Mouse (Mus musculus): ENCODE measurements around the gene Flii. TPM values are rescaled to one million over a fixed set of nuclear protein-coding genes. Genes with fewer than 3 reads are reported as not detected.

Gene Flii
- polyA plus RNA-seq, 1 experiment from 2014 or later: 68.3 TPM

- 96% methylated on average over 13 of the region's 13 CpGs for WGBS
- Histone ChIP-seq H3K4me1 (no peaks in the 10 kb centered on the region), H3K4me3 (replicated peaks) (no peak overlapping the region), H3K9me3 (replicated peaks) (no peaks in the 10 kb centered on the region), H3K27me3 (replicated peaks) (no peaks in the 10 kb centered on the region), H3K27ac (replicated peaks) (no peak overlapping the region), H3K9ac (replicated peaks) (no peak overlapping the region), H3K36me3 (peaks cover 100% of the 10 kb centered on the region), H3K4me2 (no peak overlapping the region)
- no peak for ATAC-seq (ENCODE audit: low FRiP score)
Observed at GRCm38 (mm10) chr11:60712639-60713255, 14.3 kb downstream of the Flii start.

GRCm38 (mm10) chr11:60712040-60712439, 15.0 kb downstream of the Flii start:
- H3K27me3 ChIP-seq (replicated peaks): no peaks in the 10 kb centered on the region
- ATAC-seq (ENCODE audit: low FRiP score): no peak
- no peak overlapping the region for H3K4me3 ChIP-seq (replicated peaks)
- H3K4me1 ChIP-seq: no peaks in the 10 kb centered on the region
- H3K9ac ChIP-seq (replicated peaks): no peak overlapping the region
- no peaks in the 10 kb centered on the region for H3K9me3 ChIP-seq (replicated peaks)
- H3K27ac ChIP-seq (replicated peaks): no peak overlapping the region
- no peak overlapping the region for H3K4me2 ChIP-seq
- WGBS: 96% methylated on average over 18 of the region's 18 CpGs
- H3K36me3 ChIP-seq: peaks cover 100% of the 10 kb centered on the region

DNA sequence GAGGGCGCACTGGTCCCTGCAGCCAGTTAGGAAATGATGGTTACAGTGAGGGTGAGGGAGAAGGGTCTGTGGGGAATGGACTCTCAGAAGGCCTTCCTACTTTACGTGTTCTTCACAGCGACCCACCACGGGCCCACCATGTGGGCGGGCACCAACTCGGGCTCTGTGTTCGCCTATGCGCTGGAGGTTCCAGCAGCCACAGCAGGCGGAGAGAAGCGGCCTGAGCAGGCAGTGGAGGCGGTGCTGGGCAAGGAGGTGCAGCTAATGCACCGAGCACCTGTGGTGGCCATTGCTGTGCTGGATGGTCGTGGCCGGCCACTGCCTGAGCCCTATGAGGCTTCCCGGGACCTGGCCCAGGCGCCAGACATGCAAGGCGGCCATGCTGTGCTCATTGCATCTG, 15.8 kb downstream of the Flii start:
- no peak overlapping the region for H3K4me3 ChIP-seq (replicated peaks)
- H3K4me1 ChIP-seq: no peaks in the 10 kb centered on the region
- H3K27ac ChIP-seq (replicated peaks): no peak overlapping the region
- no peaks in the 10 kb centered on the region for H3K27me3 ChIP-seq (replicated peaks)
- no peaks in the 10 kb centered on the region for H3K9me3 ChIP-seq (replicated peaks)
- no peak overlapping the region for H3K4me2 ChIP-seq
- no peak for ATAC-seq (ENCODE audit: low FRiP score)
- peaks cover 100% of the 10 kb centered on the region for H3K36me3 ChIP-seq
- no peak overlapping the region for H3K9ac ChIP-seq (replicated peaks)
- 95% methylated on average over 17 of the region's 17 CpGs for WGBS

DNA sequence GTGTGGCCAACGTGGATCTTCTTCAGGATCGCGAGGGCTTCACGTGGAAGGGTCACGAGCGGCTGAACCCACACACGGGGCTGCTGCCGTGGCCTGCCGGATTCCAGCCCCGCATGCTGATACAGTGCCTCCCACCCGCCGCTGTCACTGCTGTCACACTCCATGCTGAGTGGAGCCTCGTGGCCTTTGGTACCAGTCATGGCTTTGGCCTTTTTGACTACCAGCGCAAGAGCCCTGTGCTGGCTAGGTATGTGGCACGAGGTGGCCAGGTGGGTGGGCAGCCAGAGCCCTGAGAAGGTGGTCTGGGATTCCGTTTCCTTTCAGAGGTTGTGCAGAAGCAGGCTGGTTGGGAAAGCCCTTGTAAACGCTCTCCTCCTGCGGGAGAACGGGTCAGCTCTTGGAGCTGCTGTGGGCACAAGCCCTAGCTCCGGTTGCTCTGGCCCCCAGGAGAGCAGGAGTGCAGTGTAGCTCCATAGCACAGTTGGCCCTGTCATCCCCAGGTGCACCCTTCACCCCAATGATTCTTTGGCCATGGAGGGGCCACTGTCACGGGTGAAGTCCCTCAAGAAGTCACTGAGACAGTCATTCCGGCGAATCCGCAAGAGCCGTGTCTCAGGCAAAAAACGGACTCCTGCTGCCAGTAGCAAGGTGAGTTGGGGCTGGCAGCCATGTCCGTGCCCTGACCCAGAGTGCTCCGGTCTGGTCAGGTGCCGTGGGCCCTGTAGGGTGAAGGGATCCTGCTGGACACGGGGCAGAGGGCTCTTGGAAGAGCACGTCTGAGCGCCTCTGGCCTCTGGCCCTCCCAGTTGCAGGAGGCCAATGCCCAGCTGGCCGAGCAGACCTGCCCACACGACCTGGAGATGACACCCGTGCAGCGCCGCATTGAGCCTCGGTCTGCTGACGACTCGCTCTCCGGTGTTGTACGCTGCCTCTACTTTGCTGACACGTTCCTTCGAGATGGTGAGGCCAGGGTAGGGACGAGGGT, 17.3 kb downstream of the Flii start:
- H3K9ac ChIP-seq (replicated peaks): no peak overlapping the region
- no peaks in the 10 kb centered on the region for H3K27me3 ChIP-seq (replicated peaks)
- WGBS: 94% methylated on average over 45 of the region's 45 CpGs
- H3K4me3 ChIP-seq (replicated peaks): no peak overlapping the region
- no peaks in the 10 kb centered on the region for H3K9me3 ChIP-seq (replicated peaks)
- H3K27ac ChIP-seq (replicated peaks): no peak overlapping the region
- H3K36me3 ChIP-seq: peaks cover 100% of the 10 kb centered on the region
- H3K4me2 ChIP-seq: no peak overlapping the region
- H3K4me1 ChIP-seq: peaks cover 5% of the 10 kb centered on the region
- no peak for ATAC-seq (ENCODE audit: low FRiP score)

DNA sequence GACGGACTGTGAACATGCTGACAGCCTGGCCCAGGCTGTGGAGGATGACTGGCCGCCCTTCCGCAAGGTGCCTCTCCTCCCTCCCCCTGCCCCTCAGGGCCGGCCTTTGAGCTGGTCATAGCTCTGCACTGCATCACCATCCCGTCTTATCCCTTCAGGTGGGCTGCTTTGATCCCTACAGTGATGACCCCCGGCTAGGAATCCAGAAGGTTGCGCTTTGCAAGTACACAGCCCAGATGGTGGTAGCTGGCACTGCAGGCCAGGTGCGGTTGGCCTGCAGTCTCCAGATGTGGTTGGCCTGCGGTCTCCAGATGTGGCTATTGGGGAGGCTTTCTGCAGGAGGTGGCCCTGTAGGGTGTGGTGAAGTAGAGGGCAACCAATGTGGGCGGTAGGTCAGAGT, 18.4 kb downstream of the Flii start:
- WGBS: 91% methylated on average over 10 of the region's 10 CpGs

GRCm38 (mm10) chr11:60707672-60708071, 19.4 kb downstream of the Flii start:
- 89% methylated on average over 3 of the region's 3 CpGs for WGBS

More for the DNA sequence above, 18.4 kb downstream of the Flii start:
- Histone ChIP-seq H3K36me3 (peaks cover 89% of the 10 kb centered on the region), H3K27me3 (replicated peaks) (no peaks in the 10 kb centered on the region), H3K9me3 (replicated peaks) (no peaks in the 10 kb centered on the region), H3K4me2 (no peak overlapping the region), H3K27ac (replicated peaks) (no peak overlapping the region), H3K4me1 (peaks cover 9% of the 10 kb centered on the region), H3K9ac (replicated peaks) (no peak overlapping the region), H3K4me3 (replicated peaks) (no peak overlapping the region)
- no peak for ATAC-seq (ENCODE audit: low FRiP score)

GRCm38 (mm10) chr11:60706696-60707480, 20.2 kb downstream of the Flii start:
- WGBS: 88% methylated on average over 14 of the region's 14 CpGs
- Histone ChIP-seq H3K36me3 (peaks cover 72% of the 10 kb centered on the region), H3K4me2 (no peak overlapping the region), H3K4me1 (peaks cover 26% of the 10 kb centered on the region), H3K27ac (replicated peaks) (no peak overlapping the region), H3K4me3 (replicated peaks) (no peak overlapping the region), H3K27me3 (replicated peaks) (no peaks in the 10 kb centered on the region), H3K9ac (replicated peaks) (no peak overlapping the region), H3K9me3 (replicated peaks) (no peaks in the 10 kb centered on the region)
- no peak for ATAC-seq (ENCODE audit: low FRiP score)

More at GRCm38 (mm10) chr11:60707672-60708071, 19.4 kb downstream of the Flii start:
- ATAC-seq (ENCODE audit: low FRiP score): no peak
- Histone ChIP-seq H3K9ac (replicated peaks) (no peak overlapping the region), H3K4me3 (replicated peaks) (no peak overlapping the region), H3K9me3 (replicated peaks) (no peaks in the 10 kb centered on the region), H3K27ac (replicated peaks) (no peak overlapping the region), H3K4me2 (no peak overlapping the region), H3K36me3 (peaks cover 80% of the 10 kb centered on the region), H3K27me3 (replicated peaks) (no peaks in the 10 kb centered on the region), H3K4me1 (peaks cover 18% of the 10 kb centered on the region)

- WGBS: 91% methylated on average over 7 of the region's 7 CpGs
- Histone ChIP-seq H3K36me3 (peaks cover 64% of the 10 kb centered on the region), H3K9ac (replicated peaks) (no peak overlapping the region)
Observed at GRCm38 (mm10) chr11:60706076-60706475, 21.0 kb downstream of the Flii start.

GRCm38 (mm10) chr11:60705255-60705654, 21.8 kb downstream of the Flii start:
- H3K4me3 ChIP-seq (replicated peaks): no peak overlapping the region
- H3K9ac ChIP-seq (replicated peaks): no peak overlapping the region
- H3K36me3 ChIP-seq: peaks cover 55% of the 10 kb centered on the region
- ATAC-seq (ENCODE audit: low FRiP score): no peak
- H3K9me3 ChIP-seq (replicated peaks): no peaks in the 10 kb centered on the region
- peaks cover 42% of the 10 kb centered on the region for H3K4me1 ChIP-seq
- no peak overlapping the region for H3K27ac ChIP-seq (replicated peaks)
- no peak overlapping the region for H3K4me2 ChIP-seq
- H3K27me3 ChIP-seq (replicated peaks): no peaks in the 10 kb centered on the region
- WGBS: 96% methylated on average over 3 of the region's 3 CpGs

More at GRCm38 (mm10) chr11:60706076-60706475, 21.0 kb downstream of the Flii start:
- H3K9me3 ChIP-seq (replicated peaks): no peaks in the 10 kb centered on the region
- no peak overlapping the region for H3K4me2 ChIP-seq
- no peak for ATAC-seq (ENCODE audit: low FRiP score)
- H3K4me1 ChIP-seq: peaks cover 34% of the 10 kb centered on the region
- no peak overlapping the region for H3K27ac ChIP-seq (replicated peaks)
- no peak overlapping the region for H3K4me3 ChIP-seq (replicated peaks)
- no peaks in the 10 kb centered on the region for H3K27me3 ChIP-seq (replicated peaks)

DNA sequence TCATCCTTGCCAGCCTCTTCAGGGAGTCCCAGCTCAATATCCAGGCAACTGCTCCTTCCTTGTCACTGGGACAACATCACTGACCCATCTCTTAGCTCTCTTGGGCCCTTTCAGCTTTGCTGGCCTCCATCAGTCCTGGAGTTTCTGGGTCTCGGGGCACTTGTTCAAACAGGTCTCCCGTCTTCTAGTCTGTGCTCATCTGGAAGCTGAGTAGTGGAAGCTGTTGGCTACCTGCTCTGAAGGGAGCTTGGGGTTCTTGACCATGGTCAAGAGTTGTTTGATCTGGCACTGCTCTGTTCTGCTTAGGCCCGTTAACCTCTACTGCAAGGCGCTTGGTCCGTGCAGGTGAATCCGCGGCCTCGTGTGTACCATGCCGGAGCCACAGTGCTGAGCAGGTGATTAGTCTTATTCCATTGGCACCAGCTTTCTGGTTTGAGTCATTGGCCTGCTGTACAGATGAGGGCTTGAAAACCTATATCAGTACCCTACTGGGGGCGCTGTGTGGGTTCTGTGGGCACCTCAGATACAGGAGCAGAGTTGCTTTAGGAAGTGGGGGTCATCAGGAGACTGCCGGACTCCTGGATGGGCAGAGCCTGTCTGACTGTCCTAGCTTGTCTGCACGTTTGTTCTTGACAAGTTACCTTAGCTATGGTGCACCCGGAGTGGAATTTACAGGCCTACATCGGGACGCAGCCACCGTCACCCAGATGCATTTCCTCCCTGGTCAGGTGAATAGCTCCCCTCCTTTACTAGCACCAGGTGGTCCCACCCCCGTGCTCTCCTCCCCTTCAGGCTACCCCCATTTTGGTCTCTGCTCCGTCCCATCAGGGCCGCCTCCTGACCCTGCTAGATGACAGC, 22.8 kb downstream of the Flii start:
- WGBS: 92% methylated on average over 19 of the region's 19 CpGs
- no peak for ATAC-seq (ENCODE audit: low FRiP score)

DNA sequence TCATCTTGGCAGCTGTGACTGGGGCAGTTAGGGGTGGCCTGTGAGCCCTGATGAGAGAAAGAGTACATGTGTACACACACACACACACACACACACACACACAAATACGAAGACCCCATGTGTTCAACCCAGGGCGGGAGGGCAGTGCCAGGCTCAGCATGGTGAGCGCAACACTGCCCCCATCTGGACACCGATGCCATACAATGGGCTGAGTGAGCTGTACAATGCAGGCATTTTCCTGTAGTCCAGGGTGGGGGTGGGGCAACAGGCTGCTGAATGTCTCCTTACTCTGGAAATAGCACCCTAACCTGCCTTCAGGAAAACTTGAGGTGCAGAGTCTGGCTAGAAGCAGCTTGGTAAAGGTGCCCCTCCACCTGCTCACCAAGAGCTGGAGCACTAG, 23.9 kb downstream of the Flii start:
- Histone ChIP-seq H3K9me3 (replicated peaks) (no peaks in the 10 kb centered on the region), H3K27ac (replicated peaks) (no peak overlapping the region), H3K36me3 (peaks cover 34% of the 10 kb centered on the region), H3K9ac (replicated peaks) (no peak overlapping the region), H3K4me3 (replicated peaks) (no peak overlapping the region), H3K4me2 (no peak overlapping the region; the same call in 1 of the 2 replicates), H3K4me1 (peaks cover 56% of the 10 kb centered on the region), H3K27me3 (replicated peaks) (no peaks in the 10 kb centered on the region)
- 16% methylated on average over 4 of the region's 4 CpGs for whole genome bisulfite sequencing
- ATAC-seq (ENCODE audit: low FRiP score): no peak

More for the DNA sequence above, 22.8 kb downstream of the Flii start:
- Histone ChIP-seq H3K4me3 (replicated peaks) (no peak overlapping the region), H3K4me2 (no peak overlapping the region), H3K36me3 (peaks cover 45% of the 10 kb centered on the region), H3K27me3 (replicated peaks) (no peaks in the 10 kb centered on the region), H3K9ac (replicated peaks) (no peak overlapping the region), H3K9me3 (replicated peaks) (no peaks in the 10 kb centered on the region), H3K4me1 (peaks cover 45% of the 10 kb centered on the region), H3K27ac (replicated peaks) (no peak overlapping the region)

All from neural tube, embryonic 15.5 days (tissue).